Mouse (Mus musculus) midbrain, embryonic 14.5 days (tissue): Measurements from ENCODE around the gene 9930022D16Rik. TPM values are rescaled to one million over a fixed set of nuclear protein-coding genes. Genes with fewer than 3 reads are reported as not detected.

ENCODE experiments used
- ATAC-seq: fragments of 200-750 bp; cut with Nextera tagmentation; 2 replicates; pipeline ENCODE4 v1.8.0; 2017; ENCODE audit warnings: moderate number of reproducible peaks, moderate library complexity; ENCODE audit not compliant: low FRiP score, low TSS enrichment
- DNase-seq: peaks from one replicate; pipeline ENCODE4 v3.0.0-alpha.2; 2015
- H3K27ac ChIP-seq: fragments of 300-500 bp; sonication (generic); replicated peaks from 2 replicates; pipeline ENCODE4 v1.5.1; 2014; ENCODE audit warnings: mild to moderate bottlenecking, low read depth, low read length, moderate library complexity
- H3K27me3 ChIP-seq: fragments of 300-500 bp; sonication (generic); 2 replicates; pipeline ENCODE4 v1.6.1; 2014; ENCODE audit warnings: low read length, control low read depth, mixed read lengths; ENCODE audit not compliant: control insufficient read depth, insufficient read depth
- H3K36me3 ChIP-seq: fragments of 300-500 bp; sonication (generic); 2 replicates; pipeline ENCODE4 v1.6.1; 2014; ENCODE audit warnings: low read length, control low read depth; ENCODE audit not compliant: control insufficient read depth, insufficient read depth
- H3K4me1 ChIP-seq: fragments of 300-500 bp; sonication (generic); 2 replicates; pipeline ENCODE4 v1.6.1; 2014; ENCODE audit warnings: mild to moderate bottlenecking, antibody characterized with exemption, low read length, control low read depth; ENCODE audit not compliant: control insufficient read depth, insufficient read depth
- H3K4me2 ChIP-seq: fragments of 300-500 bp; sonication (generic); 2 replicates; pipeline ENCODE4 v1.6.1; 2014; ENCODE audit warnings: mild to moderate bottlenecking, low read length, moderate library complexity
- H3K4me3 ChIP-seq: fragments of 300-500 bp; sonication (generic); replicated peaks from 2 replicates; pipeline ENCODE4 v1.5.1; 2014; ENCODE audit warnings: low read depth, low read length
- H3K9ac ChIP-seq: fragments of 300-500 bp; sonication (generic); replicated peaks from 2 replicates; pipeline ENCODE4 v1.6.1; 2014; ENCODE audit warnings: mild to moderate bottlenecking, low read length, moderate library complexity
- H3K9me3 ChIP-seq: fragments of 300-500 bp; sonication (generic); 2 replicates; pipeline ENCODE4 v1.6.1; 2016; ENCODE audit warnings: low read length, control low read depth, mixed read lengths; ENCODE audit not compliant: control insufficient read depth
- WGBS: fragments of 180-500 bp; shearing (Covaris S2); extraction: QIAGEN DNeasy Blood & Tissue Kit; methylation state at CpG from one replicate; pipeline ENCODE4 v1.1.7; 2014; 5-methylcytosine and 5-hydroxymethylcytosine counted together
- polyA plus RNA-seq: library from polyadenylated mRNA; unstranded; fragments of >200 nt; fragmentation: Nextera tagmentation; extraction: Ambion mirVana; gene quantifications from 2 replicates; pipeline ENCODE4 v1.2.1, GENCODE M21; 2014

Gene 9930022D16Rik
- polyA plus RNA-seq, 1 experiment from 2014 or later, result not detected

DNA sequence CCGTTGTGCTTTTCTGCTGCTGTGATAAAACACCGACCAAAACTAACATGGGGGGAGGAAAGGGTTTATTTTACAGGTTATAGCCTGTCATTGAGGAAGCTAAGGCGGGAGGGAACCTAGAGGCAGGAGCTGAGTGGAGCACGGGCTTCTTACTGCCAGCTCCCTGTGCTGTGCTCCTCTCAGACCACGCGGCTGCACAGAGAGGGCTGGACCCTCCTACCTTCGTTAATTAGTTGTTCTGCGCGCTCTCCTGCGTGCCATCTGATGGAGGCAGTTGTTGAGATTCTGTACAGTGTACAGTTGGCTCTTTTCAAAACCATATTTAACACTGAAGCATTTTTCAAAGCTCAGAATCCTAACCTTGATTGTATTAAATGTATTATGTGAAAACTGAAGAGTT, 36.2 kb upstream of the 9930022D16Rik start:
- WGBS, result 59% methylated on average over 10 of the region's 10 CpGs
- no peak for ATAC-seq
- Histone ChIP-seq H3K9ac (no peak overlapping the region), H3K9me3 (no peaks in the 10 kb centered on the region), H3K27ac (no peak overlapping the region), H3K4me3 (no peak overlapping the region), H3K4me2 (no peak overlapping the region), H3K36me3 (no peaks in the 10 kb centered on the region), H3K27me3 (no peaks in the 10 kb centered on the region), H3K4me1 (peaks cover 14% of the 10 kb centered on the region)
- DNase-seq, result no peak

DNA sequence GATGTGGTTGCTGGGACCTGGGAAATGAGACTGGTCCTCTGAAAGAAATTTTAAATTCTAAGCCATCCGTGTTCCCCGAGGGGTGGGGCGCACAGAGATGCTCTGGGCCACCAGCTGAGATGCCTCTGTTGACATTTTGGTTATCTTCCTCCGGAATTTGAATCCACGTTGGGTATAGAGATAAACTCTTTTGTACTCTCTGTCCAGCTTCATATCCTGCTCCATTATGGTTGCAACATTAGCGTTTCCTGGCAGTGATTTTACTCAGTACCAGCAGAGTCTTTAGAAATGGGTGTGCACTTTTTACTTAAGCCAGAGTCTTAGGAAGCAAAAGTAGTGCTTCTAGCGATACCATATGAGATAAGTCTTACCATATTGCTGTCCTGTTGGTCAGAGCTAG, 35.7 kb upstream of the 9930022D16Rik start:
- H3K9me3 ChIP-seq, result no peaks in the 10 kb centered on the region
- H3K4me1 ChIP-seq, result peaks cover 14% of the 10 kb centered on the region
- H3K27me3 ChIP-seq, result no peaks in the 10 kb centered on the region
- WGBS, result 64% methylated on average over 7 of the region's 7 CpGs
- no peak overlapping the region for H3K9ac ChIP-seq
- no peak overlapping the region for H3K4me2 ChIP-seq
- H3K27ac ChIP-seq, result no peak overlapping the region
- H3K4me3 ChIP-seq, result no peak overlapping the region
- DNase-seq (no peak), ATAC-seq (no peak)
- H3K36me3 ChIP-seq, result no peaks in the 10 kb centered on the region

DNA sequence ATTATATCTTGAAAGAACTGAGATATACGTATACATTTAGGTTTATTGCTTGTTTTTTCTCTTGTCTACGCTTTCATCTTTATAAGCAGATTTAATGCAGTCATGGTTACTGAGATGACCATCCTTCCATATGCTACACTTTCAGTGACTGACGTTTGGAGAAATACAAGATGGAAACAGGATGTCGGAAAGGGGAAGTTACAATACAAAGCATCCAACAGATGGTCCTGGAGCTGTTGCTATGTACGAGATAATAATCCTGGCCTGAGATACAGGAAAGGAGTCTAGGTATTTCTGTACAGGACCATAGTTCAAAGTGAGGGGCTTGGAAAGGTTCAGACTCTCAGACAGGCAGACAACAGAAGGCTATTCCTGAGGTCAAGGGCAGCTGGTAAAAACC, 33.1 kb upstream of the 9930022D16Rik start:
- DNase-seq, result no peak
- Histone ChIP-seq H3K9ac (no peak overlapping the region), H3K9me3 (no peaks in the 10 kb centered on the region), H3K4me2 (no peak overlapping the region), H3K36me3 (no peaks in the 10 kb centered on the region), H3K27ac (no peak overlapping the region), H3K4me3 (no peak overlapping the region), H3K4me1 (peaks cover 14% of the 10 kb centered on the region), H3K27me3 (no peaks in the 10 kb centered on the region)
- ATAC-seq, result no peak
- 82% methylated on average over 5 of the region's 5 CpGs for WGBS

DNA sequence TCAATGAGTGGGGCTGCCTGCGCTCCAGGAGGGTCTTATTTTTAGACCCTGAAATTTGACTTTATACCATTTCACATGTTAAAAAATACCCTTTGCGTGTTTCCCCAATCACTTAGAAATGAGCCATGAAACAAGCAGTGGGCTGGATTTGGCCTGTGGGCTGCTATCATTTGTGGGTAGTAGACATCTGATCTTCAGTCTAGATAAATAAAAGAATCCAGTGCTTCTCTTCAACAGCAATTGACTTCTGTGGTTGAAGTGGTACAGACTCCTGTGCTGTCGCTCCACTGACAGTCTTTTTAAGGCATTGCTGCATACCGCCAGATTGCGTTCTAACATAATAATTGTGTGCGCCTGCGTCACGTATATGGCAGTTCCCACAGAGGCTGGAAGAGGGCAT, 28.4 kb upstream of the 9930022D16Rik start:
- H3K4me2 ChIP-seq, result no peak overlapping the region
- H3K27ac ChIP-seq, result no peak overlapping the region; the same call in 1 of the 2 replicates
- H3K4me1 ChIP-seq, result no peaks in the 10 kb centered on the region
- no peaks in the 10 kb centered on the region for H3K9me3 ChIP-seq
- WGBS, result 95% methylated on average over 8 of the region's 8 CpGs
- no peak overlapping the region for H3K9ac ChIP-seq
- H3K36me3 ChIP-seq, result no peaks in the 10 kb centered on the region
- no peak overlapping the region for H3K4me3 ChIP-seq
- ATAC-seq, result no peak
- H3K27me3 ChIP-seq, result no peaks in the 10 kb centered on the region
- no peak for DNase-seq

DNA sequence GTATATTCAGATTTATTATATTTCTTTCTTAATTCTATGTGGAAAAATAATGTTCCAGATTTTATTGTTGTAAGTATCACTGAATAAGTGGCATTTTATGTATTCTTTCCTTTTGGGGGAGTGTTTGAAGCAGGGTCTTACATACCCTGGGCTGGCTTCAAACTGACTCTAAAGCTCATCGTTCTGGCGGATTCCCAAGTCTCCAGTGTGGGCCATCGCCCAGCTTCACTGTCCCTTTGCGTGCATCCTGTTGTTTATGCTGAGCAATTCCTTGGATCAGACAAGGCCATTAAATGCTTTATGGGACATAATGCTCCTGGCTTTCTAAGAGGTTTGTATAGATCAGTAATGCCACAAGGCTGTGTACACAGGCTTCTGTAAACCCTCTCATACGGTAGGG, 24.7 kb upstream of the 9930022D16Rik start:
- 92% methylated on average over 5 of the region's 5 CpGs for WGBS
- Histone ChIP-seq H3K4me3 (no peak overlapping the region), H3K27ac (no peak overlapping the region), H3K36me3 (peaks cover 11% of the 10 kb centered on the region; the same call in 1 of the 2 replicates), H3K9ac (no peak overlapping the region), H3K4me1 (no peaks in the 10 kb centered on the region), H3K9me3 (no peaks in the 10 kb centered on the region), H3K4me2 (no peak overlapping the region), H3K27me3 (no peaks in the 10 kb centered on the region)
- no peak for ATAC-seq
- no peak for DNase-seq

DNA sequence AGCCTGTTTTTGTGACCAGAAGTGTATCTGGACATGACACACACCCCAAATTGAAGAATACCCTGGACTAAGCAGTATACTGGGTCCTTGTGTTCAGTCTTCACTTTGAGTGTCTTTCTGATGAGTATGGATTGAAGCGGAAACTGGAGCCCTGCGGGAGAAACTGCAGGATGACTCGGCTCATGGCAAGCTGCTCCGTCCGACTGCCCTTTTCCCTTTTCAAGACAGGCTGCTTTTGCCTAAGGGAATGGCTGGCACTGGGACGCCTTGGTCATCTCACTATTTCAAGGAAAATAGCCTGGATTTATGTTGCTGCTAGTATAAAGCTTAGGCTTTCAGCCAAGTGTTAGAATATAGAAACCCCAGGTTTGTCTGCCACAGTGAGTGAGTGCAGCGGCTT, 22.5 kb upstream of the 9930022D16Rik start:
- Histone ChIP-seq H3K36me3 (peaks cover 18% of the 10 kb centered on the region), H3K27ac (no peak overlapping the region), H3K4me3 (no peak overlapping the region), H3K4me2 (no peak overlapping the region), H3K9ac (no peak overlapping the region), H3K27me3 (no peaks in the 10 kb centered on the region), H3K4me1 (no peaks in the 10 kb centered on the region), H3K9me3 (no peaks in the 10 kb centered on the region)
- ATAC-seq, result no peak
- WGBS, result 83% methylated on average over 7 of the region's 7 CpGs
- no peak for DNase-seq

DNA sequence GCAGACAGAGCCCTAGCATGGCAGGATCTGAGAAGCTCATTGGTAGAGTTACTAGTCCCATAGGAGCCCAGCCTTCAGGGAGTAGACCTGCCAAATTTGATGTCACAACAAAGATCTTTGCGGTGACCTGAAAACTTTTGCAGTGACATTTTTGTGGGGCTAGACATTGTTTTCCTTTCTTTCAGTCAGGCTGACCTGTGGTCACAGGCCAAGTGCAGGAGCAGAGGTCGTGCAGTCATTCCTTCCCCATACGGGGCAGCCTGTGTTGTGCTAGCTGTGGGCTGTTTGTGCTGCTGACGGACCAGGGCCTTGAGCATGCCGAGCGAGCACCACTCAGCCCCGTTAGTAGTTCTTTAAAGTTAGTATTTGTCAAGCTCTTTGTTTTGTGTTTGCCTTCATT, 22.0 kb upstream of the 9930022D16Rik start:
- H3K9me3 ChIP-seq, result no peaks in the 10 kb centered on the region
- no peak overlapping the region for H3K27ac ChIP-seq
- H3K9ac ChIP-seq, result no peak overlapping the region
- H3K36me3 ChIP-seq, result peaks cover 24% of the 10 kb centered on the region
- 70% methylated on average over 7 of the region's 7 CpGs for WGBS
- no peaks in the 10 kb centered on the region for H3K27me3 ChIP-seq
- H3K4me2 ChIP-seq, result no peak overlapping the region
- no peak for ATAC-seq
- H3K4me1 ChIP-seq, result no peaks in the 10 kb centered on the region
- H3K4me3 ChIP-seq, result no peak overlapping the region
- DNase-seq, result no peak

DNA sequence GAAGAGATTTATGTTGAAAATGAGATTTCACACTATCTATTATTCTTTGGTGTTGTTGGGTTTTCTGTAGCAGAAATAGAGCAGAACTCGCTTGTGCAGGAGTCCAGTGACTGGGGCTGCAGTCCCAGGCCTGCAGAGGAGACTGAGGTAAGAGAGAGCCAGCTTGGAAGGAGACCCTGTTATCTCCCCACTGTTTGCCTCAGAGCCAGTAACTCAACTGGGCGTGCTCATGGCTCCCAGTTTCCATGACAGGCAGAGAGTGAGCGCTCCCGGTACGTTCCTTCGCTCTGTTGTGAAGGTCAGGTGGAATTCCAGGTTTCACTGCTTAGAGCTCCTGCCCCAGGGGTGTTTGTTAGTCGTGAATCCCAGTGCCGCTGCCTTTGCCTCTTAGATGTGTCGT, 21.1 kb upstream of the 9930022D16Rik start:
- Histone ChIP-seq H3K9me3 (no peaks in the 10 kb centered on the region), H3K4me3 (no peak overlapping the region), H3K27me3 (no peaks in the 10 kb centered on the region), H3K36me3 (peaks cover 31% of the 10 kb centered on the region), H3K9ac (no peak overlapping the region), H3K4me1 (no peaks in the 10 kb centered on the region), H3K27ac (no peak overlapping the region), H3K4me2 (no peak overlapping the region)
- no peak for ATAC-seq
- 91% methylated on average over 9 of the region's 9 CpGs for WGBS
- DNase-seq, result no peak

DNA sequence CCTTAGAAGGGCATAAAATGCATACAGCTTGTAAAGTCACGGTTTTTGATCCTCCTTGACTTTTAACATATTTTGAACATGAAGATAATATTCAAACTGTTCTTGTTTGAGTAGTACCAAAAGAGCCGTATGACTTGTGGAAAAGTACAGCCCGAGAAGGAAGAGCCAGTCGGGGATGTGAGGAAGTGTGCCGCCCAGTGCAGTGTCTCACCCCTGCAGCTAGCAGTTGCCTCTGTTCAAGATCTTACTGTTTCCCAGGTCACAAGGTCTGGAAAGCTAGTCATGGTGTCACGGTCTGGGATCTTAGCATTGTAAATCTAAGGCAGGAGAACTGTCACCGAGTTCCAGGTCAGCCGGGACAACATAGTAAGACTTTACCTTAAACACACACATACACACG, 19.0 kb upstream of the 9930022D16Rik start:
- no peak overlapping the region for H3K27ac ChIP-seq
- no peak overlapping the region for H3K4me2 ChIP-seq
- DNase-seq (no peak), ATAC-seq (no peak)
- peaks cover 42% of the 10 kb centered on the region for H3K36me3 ChIP-seq
- no peaks in the 10 kb centered on the region for H3K9me3 ChIP-seq
- no peaks in the 10 kb centered on the region for H3K4me1 ChIP-seq
- WGBS, result 94% methylated on average over 9 of the region's 9 CpGs
- no peak overlapping the region for H3K4me3 ChIP-seq
- H3K9ac ChIP-seq, result no peak overlapping the region
- H3K27me3 ChIP-seq, result no peaks in the 10 kb centered on the region
